Mouse (Mus musculus): ENCODE measurements around the gene Fkbp7.

Gene Fkbp7

DNA sequence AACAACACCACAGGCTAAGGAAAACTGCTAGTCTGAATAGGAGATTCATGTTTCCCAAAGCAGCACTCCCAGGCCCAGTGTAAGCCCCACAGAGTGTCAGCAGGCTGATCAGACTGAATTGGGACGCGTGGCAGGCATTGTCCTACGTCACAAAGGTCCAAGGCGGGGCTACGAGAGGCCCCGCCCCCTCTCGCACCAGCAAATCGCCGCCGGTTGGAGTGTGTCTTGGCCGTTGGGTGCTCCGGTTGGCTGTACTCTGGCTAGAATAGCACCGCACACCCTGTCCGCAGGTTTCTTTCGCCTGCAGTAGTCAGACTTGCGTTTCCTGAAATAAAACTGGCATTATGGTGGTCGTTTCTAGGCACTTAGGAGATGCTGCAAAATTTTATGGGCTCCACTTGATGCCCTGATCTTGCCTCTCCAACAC is at the start of gene Fkbp7:
Gene Fkbp7 (minus strand): TSS at position 151 of the 427 bp plus-strand sequence.
- DNase-seq, result peak; percentile 91

DNA sequence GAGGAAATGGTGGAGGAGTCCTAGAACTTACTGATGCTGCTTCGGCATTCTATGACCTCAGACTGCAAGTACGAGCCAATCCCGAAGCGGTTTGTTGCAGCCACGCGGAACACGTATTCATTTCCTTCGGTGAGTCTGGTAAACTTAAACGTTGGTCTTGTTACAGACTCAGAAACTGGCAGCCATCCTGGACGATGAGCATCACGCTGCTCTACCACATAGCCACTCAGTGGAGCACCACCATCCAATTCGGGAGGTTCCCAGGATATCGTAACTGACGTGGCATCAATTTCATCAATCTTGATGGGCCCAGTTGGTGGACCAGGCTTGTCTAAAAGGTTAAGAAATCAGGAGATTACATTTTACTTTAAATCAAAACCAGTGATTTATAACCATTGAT is 46.7 kb upstream of the Fkbp7 start:
- no peak for DNase-seq

- DNase-seq, result peak; percentile 29
Measured at GRCm38 (mm10) chr2:76714984-76715383, 42.1 kb upstream of the Fkbp7 start.

GRCm38 (mm10) chr2:76708512-76708911 is 35.6 kb upstream of the Fkbp7 start:
- no peak for DNase-seq

DNA sequence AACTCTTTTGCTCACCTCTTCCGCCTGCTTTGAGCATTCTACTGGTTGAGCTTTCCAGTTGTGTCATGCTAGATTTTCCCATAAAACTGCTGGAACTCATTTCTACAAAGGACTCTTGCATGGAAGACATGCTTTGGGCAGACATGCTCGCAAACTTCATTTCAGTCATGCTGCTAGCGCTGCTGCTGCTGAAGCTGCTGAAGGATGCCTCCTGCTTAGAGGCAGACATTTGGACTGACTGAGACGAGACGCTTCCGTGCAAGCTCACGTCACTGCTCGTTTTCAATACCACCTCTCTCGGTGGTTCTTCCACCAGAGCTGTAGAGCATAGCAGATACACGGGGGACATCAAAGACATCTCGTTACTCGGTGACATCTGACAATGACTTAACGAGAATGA is 32.7 kb upstream of the Fkbp7 start:
- no peak for DNase-seq

GRCm38 (mm10) chr2:76702751-76703150 is 29.8 kb upstream of the Fkbp7 start:
- no peak for DNase-seq

DNA sequence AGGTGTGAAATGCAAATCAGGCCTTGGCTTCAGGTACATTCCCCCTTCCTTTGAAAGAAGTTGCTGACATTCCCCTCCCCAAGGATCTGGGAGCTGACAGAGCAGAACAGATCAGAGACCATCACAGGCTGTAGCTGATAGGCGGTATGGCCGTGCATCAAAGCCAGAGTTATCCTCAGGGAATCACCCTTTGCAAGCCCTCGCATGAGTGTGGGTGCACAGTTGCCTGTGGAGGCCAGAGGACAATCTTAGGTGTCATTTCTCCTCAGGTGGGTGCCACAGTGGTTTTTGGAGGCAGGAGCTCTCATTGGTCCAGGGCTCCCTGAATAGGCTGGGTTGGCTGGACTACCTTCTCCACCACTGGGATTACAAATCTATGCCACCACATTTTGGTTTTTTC is 29.3 kb upstream of the Fkbp7 start:
- DNase-seq, result no peak

- no peak for DNase-seq
Measured at GRCm38 (mm10) chr2:76695290-76695689, 22.4 kb upstream of the Fkbp7 start.

GRCm38 (mm10) chr2:76693765-76694164 is 20.8 kb upstream of the Fkbp7 start:
- DNase-seq, result no peak

DNA sequence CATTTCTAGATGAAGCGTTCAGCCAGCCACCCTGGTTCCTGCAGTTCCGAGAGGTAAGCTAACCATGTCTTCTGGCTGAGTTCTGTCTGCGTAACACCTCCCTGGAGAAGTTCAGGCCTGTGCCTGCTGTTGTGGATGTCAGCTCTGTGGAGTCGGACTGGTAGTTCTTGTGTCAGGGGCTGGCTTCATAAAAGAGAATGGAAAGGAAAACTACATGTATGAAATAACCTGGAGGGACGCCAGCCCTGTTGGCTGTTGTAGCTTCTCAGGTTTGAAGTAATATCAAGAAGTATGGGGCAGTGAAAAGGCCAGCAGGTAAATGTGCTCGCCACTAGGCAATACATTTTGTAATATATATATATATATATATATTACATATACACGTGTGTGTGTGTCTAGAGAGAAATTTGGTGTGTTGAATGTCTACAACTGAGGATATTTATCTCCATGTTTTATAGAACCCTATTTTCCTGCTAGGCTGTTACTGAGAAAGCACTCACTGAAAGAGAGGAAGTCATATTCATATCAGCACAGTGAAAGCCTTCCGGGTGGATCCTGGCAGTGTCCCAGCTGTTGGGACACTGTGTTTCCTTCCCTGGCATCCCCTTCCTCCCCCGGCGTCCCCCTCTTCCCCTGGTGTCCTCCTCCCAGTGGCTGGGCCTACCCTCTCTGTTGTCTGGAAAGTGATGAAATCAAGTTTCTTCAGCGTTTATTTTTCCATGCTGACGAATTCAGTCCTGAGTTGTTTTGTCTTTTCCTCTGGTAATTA is 17.7 kb upstream of the Fkbp7 start:
- peak; percentile 81 for DNase-seq

DNA sequence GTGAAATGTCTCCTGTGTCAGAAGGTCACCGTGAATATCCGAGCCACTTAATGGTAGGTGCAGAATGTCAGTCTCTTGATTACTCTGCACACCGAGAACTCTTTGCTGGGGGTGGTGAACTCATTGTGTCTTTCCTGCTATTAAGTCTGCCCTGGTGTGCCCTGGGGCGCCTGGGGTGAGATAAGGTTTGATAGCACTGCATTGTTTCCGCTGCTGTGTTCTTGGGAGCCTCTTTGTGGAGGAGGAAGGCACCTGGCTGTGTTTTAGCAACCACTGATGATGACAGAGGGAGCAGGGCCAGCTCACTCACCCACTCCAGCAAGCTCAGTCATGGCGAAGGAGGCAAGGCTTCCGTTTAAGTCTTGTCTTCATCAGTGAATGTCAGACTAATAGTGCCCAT is 15.2 kb upstream of the Fkbp7 start:
- DNase-seq, result no peak

DNA sequence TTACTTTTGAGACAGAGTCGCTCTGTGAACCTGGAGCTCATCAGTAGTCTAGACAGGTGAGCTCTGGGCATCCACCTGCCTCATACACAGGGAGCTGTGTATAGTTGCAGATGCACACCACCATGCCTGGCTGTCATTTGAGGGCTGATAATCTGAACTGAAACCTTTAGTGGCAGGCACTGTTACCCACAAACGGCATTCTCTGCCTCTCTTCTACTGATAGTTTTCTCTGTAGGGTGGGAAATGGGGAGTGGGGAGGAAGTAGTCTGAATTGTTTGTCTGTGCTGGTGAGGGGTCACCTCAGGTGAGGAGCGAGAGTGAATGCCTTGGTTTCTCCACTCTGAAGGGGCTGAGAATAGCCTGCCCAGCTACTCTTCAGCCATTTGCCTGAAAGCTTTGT is 14.7 kb upstream of the Fkbp7 start:
- DNase-seq, result no peak

GRCm38 (mm10) chr2:76686986-76687385 is 14.1 kb upstream of the Fkbp7 start:
- no peak for DNase-seq

DNA sequence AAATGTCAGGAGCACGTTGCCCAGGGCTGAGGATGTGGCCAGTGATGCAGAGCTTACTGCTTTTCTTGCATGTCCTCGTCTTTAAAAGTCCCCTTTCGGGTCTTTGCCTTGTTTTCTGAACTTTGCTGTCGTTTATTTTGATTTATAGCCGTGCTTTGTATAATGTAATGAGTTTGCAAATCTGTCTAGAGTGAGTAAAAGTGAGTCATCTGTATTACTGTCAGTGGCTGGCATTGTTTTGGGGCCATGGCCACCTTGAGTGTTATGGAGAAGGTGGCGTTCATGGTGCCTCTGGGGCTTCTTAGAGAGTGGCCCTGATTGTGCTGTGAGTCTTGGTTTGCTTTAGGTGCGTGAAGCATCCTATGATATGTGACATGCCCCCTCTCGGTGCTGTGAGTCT is 9.4 kb upstream of the Fkbp7 start:
- DNase-seq, result no peak

- no peak for DNase-seq
Measured at GRCm38 (mm10) chr2:76676401-76677226, 3.7 kb upstream of the Fkbp7 start.

DNA sequence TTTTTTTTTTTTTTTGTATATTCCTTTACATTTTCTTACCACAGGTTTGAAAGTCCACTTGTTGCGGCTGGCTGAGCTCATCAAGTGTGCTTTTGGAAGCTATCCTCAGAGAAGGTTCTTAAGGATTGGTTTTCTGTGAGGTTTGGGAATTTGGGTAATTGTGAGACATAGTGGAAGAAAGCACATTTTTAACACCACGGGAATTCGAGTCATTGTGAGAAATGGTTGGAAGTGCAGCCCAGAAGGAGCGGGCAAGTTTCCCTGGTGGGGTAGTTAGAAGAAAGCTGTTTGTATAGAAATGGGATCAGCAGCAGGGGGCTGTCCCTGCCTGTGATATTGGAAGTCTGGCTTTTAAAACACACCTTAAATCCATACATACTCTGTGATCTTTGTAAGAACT is 3.0 kb upstream of the Fkbp7 start:
- DNase-seq, result no peak

GRCm38 (mm10) chr2:76675451-76675850 is 2.5 kb upstream of the Fkbp7 start:
- no peak for DNase-seq

- peak; percentile 86 for DNase-seq
Measured at GRCm38 (mm10) chr2:76674725-76675427, 2.0 kb upstream of the Fkbp7 start, which contains the start of gene Plekha3. Gene Plekha3, plus strand, starts transcription at chr2:76675281.

GRCm38 (mm10) chr2:76673472-76674081 is 661 bp upstream of the Fkbp7 start:
- DNase-seq, result peak; percentile 62

- no peak for DNase-seq
Measured at GRCm38 (mm10) chr2:76672134-76672745, 676 bp downstream of the Fkbp7 start.

GRCm38 (mm10) chr2:76671641-76672040 is 1.3 kb downstream of the Fkbp7 start:
- no peak for DNase-seq

- no peak for DNase-seq
Measured at GRCm38 (mm10) chr2:76667200-76667599, 5.7 kb downstream of the Fkbp7 start.

DNA sequence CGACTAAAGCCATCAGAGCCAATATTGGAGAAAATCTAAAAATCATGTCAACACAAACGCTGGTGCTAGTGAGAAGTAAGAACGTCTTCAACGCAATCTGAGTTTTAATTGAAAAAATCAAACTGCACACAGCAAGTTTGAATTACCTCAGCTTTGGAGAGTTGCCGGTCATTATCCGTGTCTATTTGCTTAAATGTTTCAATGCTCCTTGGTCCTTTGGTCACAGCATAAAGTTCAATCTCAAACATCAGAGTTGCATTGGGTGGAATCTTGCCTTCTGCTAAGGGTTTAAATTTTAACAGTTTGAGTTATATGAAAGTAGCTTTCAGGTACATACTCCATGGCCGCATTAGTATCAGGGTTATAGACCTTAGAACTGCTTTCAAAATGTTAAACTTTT is 7.4 kb downstream of the Fkbp7 start:
- no peak for DNase-seq
